Mouse (Mus musculus) heart, adult 18-20 months (tissue): ENCODE data around the gene Srebf2. TPM values are rescaled to one million over a fixed set of nuclear protein-coding genes. Genes with fewer than 3 reads are reported as not detected.
A peak's percentile ranks its signal among the peaks of the same experiment; 100 is the strongest.

Source experiments
- DNase-seq, 2 experiments: peaks; one replicate each; pipeline ENCODE4 v3.0.0; 2021 to 2022; ENCODE audit warnings: mixed read lengths in 1 of 2
- long read RNA-seq, 2 experiments: library from polyadenylated mRNA; stranded (forward); transcript quantifications; one replicate each; pipeline ENCODE4 v2.0.0; 2021
- total RNA-seq, 2 experiments: library from RNA; stranded (reverse); gene quantifications; 2 replicates each; pipeline ENCODE4 v1.2.3; 2021

The Srebf2 gene
- 10 to 100 TPM; 18.2 to 22.1 TPM for total RNA-seq
- long read RNA-seq, experiment 1, full-length matches to known transcripts = 8 of 22 reads
- long read RNA-seq, experiment 1, partial matches to known transcripts = 1 of 22 reads
- long read RNA-seq, experiment 1, other reads (novel, unspliced or antisense) = 13 of 22 reads
- long read RNA-seq, experiment 2, full-length matches to known transcripts = 3 of 11 reads
- long read RNA-seq, experiment 2, partial matches to known transcripts = 1 of 11 reads
- long read RNA-seq, experiment 2, other reads (novel, unspliced or antisense) = 7 of 11 reads

DNA sequence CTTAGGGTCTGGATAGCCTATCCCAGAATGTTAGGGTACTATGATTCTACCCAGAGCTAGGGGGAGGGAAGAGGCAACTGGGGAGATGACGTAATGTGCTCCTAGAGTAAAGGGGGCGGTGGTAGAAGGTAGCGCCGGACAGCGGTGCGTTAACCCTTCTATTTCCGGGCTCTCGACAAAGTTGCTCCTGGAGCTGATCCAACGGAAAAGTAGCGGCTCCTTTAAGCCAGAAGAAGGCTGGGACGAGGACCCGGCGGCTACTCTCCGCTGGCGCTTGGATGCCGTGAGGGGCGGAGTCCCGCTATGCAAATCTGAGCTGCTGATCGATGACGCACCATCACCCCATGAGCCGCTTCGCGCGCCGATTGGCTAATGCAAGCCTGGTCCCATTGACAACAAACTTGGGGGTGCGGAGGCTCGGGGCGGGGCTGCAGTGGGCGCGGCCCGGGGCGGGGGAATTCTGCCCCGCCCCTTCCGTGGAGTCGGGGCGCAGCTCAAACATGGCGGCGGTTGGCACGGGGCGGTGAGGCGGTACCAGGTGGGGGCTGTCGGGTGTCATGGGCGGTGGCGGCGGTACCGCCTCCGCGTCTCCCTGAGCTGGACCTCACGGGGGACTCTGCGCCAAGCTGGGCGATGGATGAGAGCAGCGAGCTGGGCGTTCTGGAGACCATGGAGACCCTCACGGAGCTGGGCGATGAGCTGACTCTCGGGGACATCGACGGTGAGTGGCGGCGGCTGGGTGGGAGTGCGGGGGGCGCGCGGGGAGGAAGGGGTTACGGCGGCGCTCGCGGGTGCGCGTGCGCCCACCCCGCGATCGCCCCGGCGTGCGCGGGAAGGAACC is at the start of gene Srebf2:
Srebf2 (plus strand) TSS at position 412 of the 841 bp plus-strand sequence.
- peak; percentile 97 to 99 for DNase-seq

- DNase-seq = peak in 1 of 2 experiments; percentile 45
These were observed 39.9 kb upstream of the Srebf2 start for GRCm38 (mm10) chr15:82106953-82107555.

DNA sequence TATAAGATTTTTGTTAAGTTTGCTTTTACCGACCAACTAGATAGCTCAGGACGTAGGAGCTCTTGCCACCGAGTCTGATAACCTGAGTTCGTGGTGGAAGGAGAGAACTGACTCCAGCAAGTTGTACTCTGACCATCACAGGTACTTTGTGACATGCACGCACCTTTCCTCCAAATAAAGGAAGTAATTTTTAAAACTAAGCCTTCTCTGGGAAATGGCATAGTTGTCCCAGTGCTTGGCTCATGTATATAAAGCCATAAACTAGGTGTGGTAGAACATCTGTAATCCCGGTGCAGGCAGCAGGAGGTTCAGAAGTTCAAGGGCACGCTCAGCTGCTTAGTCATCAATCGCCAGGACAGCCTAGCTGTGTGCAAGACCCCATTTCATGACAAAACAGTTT is 26.4 kb upstream of the Srebf2 start:
- DNase-seq = no peak

DNA sequence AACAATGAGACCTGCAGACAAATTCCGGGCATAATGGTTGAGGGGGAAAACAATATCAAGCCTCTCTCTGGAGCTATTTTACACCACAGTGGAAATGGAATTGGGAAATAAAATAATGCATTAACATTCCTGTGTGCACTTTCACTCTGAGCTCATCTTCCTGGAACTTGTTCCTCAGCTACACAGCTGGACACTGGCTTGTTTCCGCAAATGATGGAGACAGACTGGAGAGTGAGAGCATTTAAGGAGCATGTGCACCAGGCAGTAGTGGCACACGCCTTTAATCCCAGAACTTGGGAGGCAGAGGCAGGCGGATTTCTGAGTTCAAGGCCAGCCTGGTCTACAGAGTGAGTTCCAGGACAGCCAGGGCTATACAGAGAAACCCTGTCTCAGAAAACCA is 20.3 kb upstream of the Srebf2 start:
- peak in 1 of 2 experiments; percentile 28 for DNase-seq

DNA sequence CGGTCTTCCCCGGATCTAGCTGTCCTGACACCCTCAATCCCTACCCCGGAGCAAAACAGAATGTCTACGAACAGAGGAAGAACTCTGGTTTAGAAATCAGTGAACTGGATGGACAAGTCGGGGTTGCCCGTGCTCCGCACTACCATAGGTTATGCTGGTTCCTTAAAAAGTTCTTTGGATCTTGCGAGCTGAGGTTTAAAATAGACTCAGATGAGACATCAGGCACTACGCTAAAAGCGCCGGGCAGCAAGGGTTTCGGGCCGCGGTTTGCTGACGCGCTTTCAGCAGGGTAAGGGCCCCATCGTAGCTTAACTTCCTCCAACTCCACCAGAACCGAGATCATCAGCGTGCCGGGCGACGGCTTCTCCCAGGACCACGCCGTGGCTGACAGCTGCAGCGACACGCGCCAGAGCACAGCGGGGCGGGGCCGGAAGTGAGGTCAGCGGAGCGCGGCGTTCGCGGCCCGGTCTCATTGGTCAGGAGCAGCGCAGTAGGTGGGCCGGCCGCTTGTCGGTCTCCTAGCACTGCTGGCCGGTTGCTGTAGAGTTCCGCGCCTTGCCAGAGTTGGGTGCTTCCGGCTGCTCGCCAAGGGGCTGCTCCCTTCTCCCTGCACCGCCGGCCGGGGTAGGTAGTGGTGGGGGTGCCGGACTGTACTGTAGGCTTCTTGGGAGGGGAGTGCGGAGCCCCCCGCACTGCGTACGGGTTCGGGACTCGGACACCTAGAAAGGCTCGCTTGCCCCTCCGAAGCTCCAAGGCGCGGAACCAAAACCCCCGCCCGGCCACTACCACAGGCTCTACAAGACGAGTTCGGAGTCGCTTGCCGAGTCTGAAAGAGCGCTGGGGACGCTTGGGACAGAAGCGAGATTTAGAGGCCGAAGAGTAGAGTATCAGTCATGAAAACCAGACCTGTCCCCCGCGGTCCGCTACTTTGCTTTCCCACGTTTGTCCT is 19.3 kb upstream of the Srebf2 start, which contains the start of gene Ccdc134:
Ccdc134 (plus strand) TSS at position 497 of the 949 bp plus-strand sequence.
- DNase-seq = peak; percentile 97

DNA sequence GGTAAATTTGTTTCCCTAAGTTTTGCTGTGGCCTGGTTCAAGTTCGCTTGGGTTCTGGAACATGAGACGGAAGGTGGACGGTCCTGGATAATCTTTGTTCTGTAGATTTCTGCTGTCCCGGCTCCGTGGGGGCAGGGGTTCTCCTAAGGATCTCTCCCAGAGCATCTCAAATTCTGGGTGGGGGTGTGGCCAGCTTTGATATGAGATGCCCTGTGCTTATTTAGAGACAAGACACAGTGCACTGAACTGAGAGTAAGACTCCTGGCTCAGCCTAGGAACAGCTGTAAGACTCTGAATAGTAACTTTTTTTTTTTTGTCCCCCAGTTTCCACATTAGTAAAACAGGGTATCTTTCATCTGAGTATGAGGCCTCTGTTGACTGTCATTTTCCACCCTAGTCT is 18.6 kb upstream of the Srebf2 start:
- DNase-seq = no peak

DNA sequence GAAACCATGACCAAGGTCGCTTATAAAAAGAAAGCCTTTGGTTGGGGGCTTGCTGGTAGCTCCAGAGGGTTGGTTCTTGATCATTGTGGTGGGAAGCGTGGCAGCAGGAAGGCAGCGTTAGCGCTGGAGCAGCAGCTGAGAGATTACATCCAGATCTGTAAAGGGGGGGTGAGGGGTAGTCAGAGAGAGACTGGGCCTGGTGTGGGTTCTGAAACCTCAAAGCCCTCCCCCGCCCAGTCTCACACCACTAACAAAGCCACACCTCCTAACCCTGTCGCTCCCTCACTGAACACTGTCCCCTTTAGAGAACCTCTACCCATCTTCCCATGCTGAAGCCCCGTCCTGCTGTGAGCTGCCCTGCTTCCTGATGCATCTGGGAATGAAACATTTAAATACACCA is 16.4 kb upstream of the Srebf2 start:
- DNase-seq = no peak

DNA sequence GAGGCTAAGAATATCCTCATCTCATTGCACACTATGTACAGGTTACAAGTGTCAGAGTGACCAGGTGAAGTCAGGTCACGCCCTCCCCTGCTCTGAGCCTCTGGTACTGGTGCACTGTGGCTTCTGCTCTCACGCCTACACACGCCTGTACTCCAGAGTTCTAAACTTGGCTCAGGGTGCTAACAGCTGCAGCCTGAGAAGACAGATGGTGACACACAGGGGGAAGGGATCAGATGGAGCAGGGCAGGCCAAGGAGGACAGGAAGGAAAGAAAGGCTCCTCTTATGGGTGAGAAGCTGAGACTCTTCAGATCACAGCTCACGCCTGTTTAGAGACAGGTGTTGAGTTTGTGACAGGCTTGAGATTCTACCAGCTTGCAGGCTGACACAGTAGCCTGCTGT is 11.6 kb upstream of the Srebf2 start:
- peak in 1 of 2 experiments; percentile 44 for DNase-seq

- DNase-seq = peak; percentile 54 to 80
These were observed 8.4 kb upstream of the Srebf2 start for GRCm38 (mm10) chr15:82138565-82138964.

GRCm38 (mm10) chr15:82139196-82139595 is 7.8 kb upstream of the Srebf2 start:
- DNase-seq = peak in 1 of 2 experiments; percentile 27

DNA sequence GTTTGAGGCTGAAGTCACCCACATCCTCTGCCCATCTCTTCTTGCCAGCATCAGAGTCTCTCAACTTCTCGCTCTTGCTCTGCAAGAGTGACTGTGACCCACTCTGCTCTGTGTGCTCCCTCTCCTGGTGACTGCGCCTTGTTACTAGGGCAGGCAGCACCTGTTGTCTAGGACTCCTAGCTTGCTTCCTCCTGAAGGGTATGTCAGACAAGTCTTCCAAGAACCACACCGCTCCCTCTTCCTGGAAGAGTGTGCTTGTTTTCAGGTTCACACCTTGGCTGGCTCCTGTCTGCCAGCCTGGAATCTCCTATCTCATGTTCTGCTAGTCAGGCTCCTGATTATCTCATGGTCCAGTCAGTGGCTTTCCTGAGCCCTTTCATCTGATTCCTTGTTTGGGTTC is 6.6 kb upstream of the Srebf2 start:
- no peak for DNase-seq

DNA sequence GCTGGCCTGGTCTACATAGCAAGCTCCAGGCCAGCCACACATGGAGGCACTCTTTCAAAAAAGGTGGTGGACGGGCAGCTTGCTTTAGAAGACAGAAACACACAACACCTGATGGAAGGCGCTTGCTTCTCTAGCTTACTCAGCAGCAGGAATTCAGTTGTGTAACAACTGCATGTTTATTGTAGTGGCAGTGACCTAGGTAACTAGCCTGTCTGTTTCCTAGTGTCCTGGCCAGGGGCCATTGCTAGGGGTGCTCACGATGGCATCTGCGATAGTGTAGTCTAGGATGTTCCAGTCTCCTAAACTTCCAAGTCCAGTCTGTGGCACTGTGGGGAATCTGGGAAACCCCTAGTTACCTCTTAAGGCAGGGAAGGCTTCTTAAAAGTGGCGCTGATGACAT is 2.8 kb upstream of the Srebf2 start:
- no peak for DNase-seq

- DNase-seq = no peak
These were observed 1.6 kb upstream of the Srebf2 start for GRCm38 (mm10) chr15:82145408-82145807.

DNA sequence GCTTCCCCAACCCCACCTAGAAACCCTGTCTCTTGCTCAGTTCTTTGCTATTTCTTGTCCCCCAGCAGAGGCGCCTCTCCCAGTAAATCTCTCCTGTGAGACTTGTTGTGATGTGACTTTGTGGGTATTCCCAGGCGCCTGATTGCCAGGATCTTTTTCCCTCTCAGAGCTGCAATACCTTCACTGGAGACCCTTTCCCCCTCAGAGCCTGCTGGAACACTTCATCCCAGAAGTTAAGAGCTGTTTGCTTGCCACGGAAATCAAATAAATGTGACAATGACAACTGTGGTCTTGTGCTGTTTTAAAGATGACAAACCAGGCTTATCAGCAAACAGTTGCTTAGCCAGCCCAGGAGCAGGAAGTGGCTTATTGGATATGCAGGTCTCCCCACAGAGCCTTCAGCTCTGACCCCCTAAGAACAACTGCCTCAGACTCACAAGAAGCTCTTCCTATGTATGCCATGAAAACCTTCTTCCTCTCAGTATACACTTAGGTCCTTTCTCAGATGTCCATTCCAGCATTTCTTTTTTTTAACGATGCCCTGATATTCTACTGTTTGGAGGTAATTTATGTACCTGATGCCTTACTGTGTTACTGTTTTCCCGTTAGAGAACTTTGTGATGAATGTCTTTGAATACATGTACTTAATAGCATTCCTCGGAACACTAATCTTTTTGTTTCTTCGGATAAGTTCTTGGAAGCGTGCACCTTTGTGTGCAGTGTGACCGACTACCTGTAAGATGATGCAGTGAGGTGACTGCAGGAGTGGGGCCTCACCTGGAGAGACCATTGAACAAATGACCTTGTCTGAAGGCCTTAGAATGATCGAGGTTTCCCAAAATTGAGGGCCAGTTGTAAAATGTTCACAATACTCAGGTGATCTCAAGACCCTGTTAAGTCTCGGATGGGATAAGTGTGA is 871 bp upstream of the Srebf2 start:
- DNase-seq = no peak

- DNase-seq = peak; percentile 43 to 65
These were observed 680 bp downstream of the Srebf2 start for GRCm38 (mm10) chr15:82147611-82148111.

DNA sequence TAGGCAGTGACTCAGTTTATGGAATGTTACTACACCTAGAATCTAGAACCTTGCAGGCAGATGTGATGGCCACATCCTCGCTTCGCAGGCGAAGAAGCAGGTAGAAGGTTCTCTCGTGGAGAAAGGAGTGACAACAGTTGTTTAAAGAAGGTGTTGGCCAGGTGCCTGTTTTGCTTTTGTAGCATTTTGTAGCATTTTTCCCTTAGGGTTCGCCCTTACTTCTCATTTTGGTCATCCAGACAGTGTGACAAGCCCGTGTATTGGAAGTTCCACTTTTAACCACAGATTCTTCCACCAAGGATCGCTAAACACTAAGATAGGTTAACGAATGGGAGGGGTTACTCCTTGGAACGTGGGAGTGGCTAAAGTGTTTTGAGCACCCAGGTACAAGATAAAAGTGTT is 1.5 kb downstream of the Srebf2 start:
- DNase-seq = peak in 1 of 2 experiments; percentile 25

- DNase-seq = no peak
These were observed 3.1 kb downstream of the Srebf2 start for GRCm38 (mm10) chr15:82150042-82150441.

- no peak for DNase-seq
These were observed 4.2 kb downstream of the Srebf2 start for GRCm38 (mm10) chr15:82151176-82151575.

GRCm38 (mm10) chr15:82152022-82152421 is 5.0 kb downstream of the Srebf2 start:
- no peak for DNase-seq

- no peak for DNase-seq
These were observed 5.5 kb downstream of the Srebf2 start for GRCm38 (mm10) chr15:82152435-82152834.
